Mouse (Mus musculus): ENCODE results near the gene Spag9. TPM values are rescaled to one million over a fixed set of nuclear protein-coding genes. Genes with fewer than 3 reads are reported as not detected.

The Spag9 gene
- polyA plus RNA-seq, 1 experiment from 2014 or later: 30.4 TPM

DNA sequence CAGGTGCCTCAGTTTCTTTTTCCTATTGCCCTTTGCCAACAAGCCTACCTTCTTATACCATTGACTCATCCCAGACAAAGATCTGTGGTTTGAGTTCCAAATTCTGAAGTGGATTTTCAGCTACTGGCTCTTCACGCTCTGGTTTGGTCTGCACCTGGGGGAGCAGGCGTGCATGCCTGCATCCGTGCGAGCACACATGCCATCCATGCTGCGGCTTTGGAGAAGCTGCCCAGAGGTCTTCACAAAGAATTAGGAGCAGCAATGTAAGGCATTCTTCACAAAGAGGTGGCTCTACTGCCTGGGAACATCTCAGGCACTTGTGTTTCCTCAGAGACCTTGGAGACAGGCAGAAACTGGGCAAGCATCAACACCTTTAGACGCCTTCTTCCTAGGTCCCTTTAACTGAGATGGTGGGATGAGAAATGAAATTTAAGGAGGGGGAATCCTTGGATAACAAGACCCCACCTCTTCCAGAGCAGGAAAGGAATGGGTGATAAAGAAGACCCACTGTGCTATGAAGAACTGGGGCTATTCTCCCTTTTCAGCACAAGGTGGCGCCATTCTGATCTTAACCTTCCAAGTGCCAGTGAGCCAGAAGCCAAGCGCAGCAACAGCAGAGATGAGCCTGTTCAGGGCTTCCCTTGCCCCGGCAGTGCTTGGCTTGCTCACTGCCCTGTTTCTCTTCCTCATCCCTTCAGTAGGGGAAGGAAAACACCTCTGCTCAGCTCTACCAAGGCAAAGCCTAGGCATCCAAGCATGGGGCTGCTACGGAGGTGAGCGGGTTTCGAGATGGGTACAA is 133.6 kb downstream of the Spag9 start:
- Histone ChIP-seq H3K27me3 (ENCODE audit: low read depth, poor library complexity, severe bottlenecking) (no peaks in the 10 kb centered on the region), H3K9me3 (replicated peaks) (no peaks in the 10 kb centered on the region), H3K4me1 (peaks cover 39% of the 10 kb centered on the region), H3K36me3 (peaks cover 20% of the 10 kb centered on the region), H3K27ac (no peak overlapping the region; the same call in 1 of the 2 replicates), H3K4me3 (no peak overlapping the region)
- peak; percentile 65 for DNase-seq (ENCODE audit: low spot score)
- WGBS: 64% methylated on average over 12 of the region's 12 CpGs

DNA sequence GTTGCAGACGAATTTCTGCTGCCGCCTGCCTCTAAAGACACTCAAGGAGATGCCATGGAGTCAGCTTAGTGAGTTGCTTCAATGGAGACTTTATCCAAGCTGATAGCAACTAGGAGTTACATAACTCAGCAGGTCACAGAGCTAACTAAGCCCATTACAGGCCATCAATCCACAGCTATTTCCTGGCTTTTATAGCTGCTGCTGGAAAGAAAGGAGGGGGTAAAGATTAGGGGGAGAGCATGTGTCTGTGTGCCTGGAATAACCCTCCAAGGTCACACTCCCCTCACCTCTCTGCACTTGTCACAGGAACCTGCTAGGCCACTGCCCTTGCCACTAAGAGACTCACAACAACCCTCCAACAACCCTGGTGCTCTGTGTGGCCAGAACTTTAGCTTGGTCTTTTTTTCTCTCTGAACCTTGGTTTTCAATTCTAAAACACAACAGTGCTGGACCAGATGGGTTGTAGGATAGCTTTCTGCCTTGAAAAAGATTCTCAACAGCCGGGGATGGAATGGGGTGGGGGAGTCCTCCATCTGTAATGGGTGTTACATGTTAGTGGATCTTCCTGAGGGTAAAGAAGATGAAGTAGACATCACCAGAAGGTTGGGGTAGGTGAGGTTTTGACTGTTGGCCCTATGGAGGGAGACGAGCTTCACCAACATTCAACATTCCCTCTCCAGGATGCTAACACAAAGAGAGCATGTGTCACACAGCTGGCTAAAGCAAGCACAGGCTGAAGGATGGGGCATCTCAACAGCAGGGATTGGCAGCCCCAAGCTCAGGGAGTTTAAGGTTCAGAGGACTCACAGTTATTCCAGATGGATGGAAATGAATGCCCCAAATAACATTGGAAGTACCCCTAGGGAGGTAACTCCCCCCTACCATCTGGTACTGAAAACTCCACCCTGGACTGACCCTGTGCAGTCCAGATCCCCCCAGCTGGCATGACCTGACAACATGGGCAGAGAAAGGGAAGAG is 134.5 kb downstream of the Spag9 start:
- H3K36me3 ChIP-seq: peaks cover 14% of the 10 kb centered on the region
- no peaks in the 10 kb centered on the region for H3K27me3 ChIP-seq (ENCODE audit: low read depth, poor library complexity, severe bottlenecking)
- DNase-seq (ENCODE audit: low spot score): peak; percentile 26
- 70% methylated on average over 4 of the region's 4 CpGs for WGBS
- no peak overlapping the region; the same call in 1 of the 2 replicates for H3K27ac ChIP-seq
- H3K4me1 ChIP-seq: peaks cover 48% of the 10 kb centered on the region
- H3K9me3 ChIP-seq (replicated peaks): no peaks in the 10 kb centered on the region
- H3K4me3 ChIP-seq: no peak overlapping the region

DNA sequence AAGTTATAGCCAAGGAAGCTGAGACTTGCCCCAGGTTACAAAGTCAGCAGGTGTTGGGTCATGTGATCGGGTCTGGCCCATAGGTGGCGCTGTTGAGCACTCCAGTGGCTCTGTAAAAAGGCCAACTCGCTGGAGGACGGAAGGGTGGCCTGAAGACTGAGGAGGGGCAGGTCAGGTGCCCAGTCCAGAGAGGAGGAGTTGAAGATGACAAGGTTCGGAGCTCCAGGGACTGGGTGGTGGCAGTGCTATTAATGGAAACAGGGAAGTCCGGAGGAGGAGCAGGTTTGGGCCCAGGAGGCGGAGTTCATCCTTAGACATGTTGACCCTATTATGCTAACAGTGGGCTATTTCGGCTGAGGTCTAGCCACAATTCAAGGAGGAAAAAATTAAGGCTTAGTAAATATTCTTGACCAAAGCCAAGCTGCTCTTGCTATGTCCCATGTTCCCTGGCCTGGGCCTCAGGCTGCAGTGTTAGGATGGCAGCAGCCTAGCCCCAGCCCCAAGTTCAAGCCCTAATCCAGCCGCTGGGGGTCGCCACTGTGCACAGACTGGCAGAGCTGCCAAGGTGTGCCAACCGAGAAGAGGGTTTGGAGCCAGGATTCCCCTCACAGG is 137.6 kb downstream of the Spag9 start:
- Histone ChIP-seq H3K4me3 (0 out of 2 replicates have a peak overlapping the region, but pooled peaks have one; percentile 20), H3K4me1 (peaks cover 75% of the 10 kb centered on the region), H3K27ac (peak overlapping the region; percentile 63), H3K9me3 (replicated peaks) (no peaks in the 10 kb centered on the region), H3K36me3 (no peaks in the 10 kb centered on the region), H3K27me3 (ENCODE audit: low read depth, poor library complexity, severe bottlenecking) (no peaks in the 10 kb centered on the region; the same call in 1 of the 2 replicates)
- 18% methylated on average over 11 of the region's 11 CpGs for WGBS
- DNase-seq (ENCODE audit: low spot score): peak; percentile 94

DNA sequence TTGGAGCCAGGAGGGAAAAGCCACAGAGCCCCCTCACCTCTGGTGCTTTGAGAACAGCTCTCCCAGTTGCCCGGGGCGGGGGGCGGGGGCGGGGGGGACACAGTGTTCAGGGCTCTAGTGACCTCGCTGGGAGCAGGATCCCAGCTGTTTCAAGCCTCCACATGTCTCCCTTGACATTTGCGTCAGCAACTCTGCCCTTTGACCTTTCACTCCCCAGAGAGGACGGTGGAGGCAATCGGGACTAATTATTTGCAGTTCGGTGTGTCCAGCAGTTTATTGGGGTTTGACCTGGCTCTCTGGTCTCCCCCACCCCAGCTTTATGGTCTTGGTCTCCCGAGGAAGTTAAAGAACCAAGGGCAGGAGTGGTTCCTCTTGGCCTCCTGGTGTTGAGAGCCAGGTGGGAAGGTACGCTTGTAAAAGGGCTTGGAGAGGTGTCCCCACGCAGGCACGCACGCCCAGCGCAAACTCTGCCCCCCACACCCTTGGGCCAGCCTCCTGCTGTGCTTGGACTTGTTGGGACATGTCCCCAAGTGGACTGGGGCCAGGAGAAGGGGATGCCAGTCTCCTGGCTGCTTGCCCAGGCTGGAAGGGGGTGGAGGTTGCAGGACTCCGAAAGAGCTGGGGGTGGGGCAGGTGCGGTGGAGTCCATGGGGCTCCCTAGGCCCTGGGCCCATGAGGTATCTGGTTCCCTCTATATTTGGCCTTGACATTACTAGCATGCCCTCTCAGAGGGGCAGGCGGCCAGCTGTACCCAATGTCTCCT is 138.4 kb downstream of the Spag9 start:
- peak overlapping the region; percentile 63 for H3K27ac ChIP-seq

DNA sequence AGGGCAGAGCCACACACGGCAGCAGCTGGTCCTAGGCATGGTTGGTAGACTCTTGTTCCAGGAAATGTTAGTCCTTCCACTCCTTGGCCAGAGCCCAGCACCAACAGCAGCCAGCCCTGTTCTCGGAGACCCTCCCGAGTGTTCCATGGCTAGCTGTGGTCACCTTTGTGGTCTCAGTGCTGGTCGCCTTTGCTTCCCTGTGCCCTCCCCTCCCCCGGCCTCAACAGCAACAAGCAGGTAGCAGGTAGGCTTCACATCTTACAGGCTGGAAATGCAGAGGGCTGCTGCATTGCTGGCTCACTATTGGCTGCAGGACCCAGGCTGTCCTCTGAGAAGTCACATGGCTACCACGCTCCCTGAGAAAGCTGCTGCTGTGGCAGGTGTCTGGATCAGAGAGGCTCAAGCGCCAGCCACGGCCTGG is 139.7 kb downstream of the Spag9 start:
- no peak overlapping the region for H3K4me3 ChIP-seq
- DNase-seq (ENCODE audit: low spot score): peak; percentile 32
- H3K4me1 ChIP-seq: peaks cover 75% of the 10 kb centered on the region
- H3K27ac ChIP-seq: no peak overlapping the region
- H3K9me3 ChIP-seq (replicated peaks): no peaks in the 10 kb centered on the region
- H3K36me3 ChIP-seq: no peaks in the 10 kb centered on the region
- 65% methylated on average over 8 of the region's 8 CpGs for WGBS
- no peaks in the 10 kb centered on the region; the same call in 1 of the 2 replicates for H3K27me3 ChIP-seq (ENCODE audit: low read depth, poor library complexity, severe bottlenecking)

More for the DNA sequence above, 138.4 kb downstream of the Spag9 start:
- Histone ChIP-seq H3K27me3 (ENCODE audit: low read depth, poor library complexity, severe bottlenecking) (no peaks in the 10 kb centered on the region; the same call in 1 of the 2 replicates), H3K9me3 (replicated peaks) (no peaks in the 10 kb centered on the region), H3K36me3 (no peaks in the 10 kb centered on the region), H3K4me1 (peaks cover 83% of the 10 kb centered on the region), H3K4me3 (0 out of 2 replicates have a peak overlapping the region, but pooled peaks have one; percentile 20)
- WGBS: 34% methylated on average over 18 of the region's 18 CpGs
- peak; percentile 33 for DNase-seq (ENCODE audit: low spot score)

DNA sequence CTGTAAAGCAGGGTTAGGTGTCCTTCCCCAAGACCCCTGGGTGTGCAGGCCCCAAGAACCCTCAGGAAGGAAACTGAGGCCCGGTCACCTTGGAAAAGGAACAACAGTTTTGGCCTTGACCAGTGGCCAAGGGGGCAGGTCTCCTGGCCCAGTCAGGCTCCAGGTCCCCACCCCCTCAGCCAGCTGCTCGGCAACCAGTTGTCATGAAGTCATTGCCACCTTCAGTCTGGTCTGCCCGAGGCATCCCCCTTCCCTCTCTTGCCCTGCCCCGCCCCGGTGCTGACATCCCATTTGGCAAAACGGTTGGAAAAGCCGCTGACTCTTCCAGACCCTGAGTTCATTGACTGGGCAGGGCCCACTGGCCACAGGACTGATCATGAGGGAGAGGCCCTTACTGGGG is 140.8 kb downstream of the Spag9 start:
- Histone ChIP-seq H3K27ac (no peak overlapping the region), H3K4me1 (peaks cover 78% of the 10 kb centered on the region), H3K4me3 (no peak overlapping the region), H3K27me3 (ENCODE audit: low read depth, poor library complexity, severe bottlenecking) (no peaks in the 10 kb centered on the region; the same call in 1 of the 2 replicates), H3K9me3 (replicated peaks) (no peaks in the 10 kb centered on the region), H3K36me3 (no peaks in the 10 kb centered on the region)
- peak; percentile 30 for DNase-seq (ENCODE audit: low spot score)
- WGBS: 45% methylated on average over 7 of the region's 7 CpGs

DNA sequence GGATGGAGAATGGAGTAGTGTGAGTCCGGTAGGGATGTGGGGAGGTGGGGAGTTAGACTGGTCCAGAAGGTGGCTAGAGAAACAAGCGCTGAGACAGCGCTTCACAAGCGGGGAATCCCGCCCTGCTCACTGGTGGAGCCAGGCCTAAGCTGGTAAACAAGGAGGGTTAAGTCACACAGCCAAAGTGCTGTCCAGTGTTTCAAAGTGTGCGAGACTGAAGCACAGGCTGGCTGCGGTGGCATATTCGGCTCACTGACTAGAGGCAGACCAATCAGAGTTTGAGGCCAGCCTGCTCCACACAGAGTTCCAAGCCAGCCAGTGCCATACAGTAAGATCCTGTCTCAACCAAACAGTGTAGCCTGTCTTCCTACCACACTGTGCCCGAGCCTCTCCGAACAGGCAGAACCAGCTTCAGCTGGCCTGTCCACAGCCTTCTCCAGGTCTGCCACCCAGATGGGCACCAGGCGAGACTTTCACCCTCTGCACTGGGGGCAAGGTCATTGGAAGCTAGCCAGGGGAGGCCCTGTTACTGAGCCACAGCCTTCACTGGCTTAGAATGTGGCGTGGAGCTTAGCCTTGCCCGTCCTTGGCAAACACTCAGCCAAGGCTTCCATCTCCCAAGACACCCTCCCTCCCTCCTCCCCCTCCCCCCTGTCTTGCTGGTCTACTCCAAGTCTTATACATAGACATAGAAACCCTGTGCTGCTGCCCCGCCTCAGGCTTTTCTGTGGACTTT is 141.6 kb downstream of the Spag9 start:
- Histone ChIP-seq H3K4me3 (no peak overlapping the region), H3K36me3 (no peaks in the 10 kb centered on the region), H3K4me1 (peaks cover 74% of the 10 kb centered on the region), H3K27me3 (ENCODE audit: low read depth, poor library complexity, severe bottlenecking) (no peaks in the 10 kb centered on the region; the same call in 1 of the 2 replicates), H3K9me3 (replicated peaks) (no peaks in the 10 kb centered on the region), H3K27ac (peak overlapping the region; percentile 76)
- 85% methylated on average over 14 of the region's 14 CpGs for WGBS
- DNase-seq (ENCODE audit: low spot score): peak; percentile 30

DNA sequence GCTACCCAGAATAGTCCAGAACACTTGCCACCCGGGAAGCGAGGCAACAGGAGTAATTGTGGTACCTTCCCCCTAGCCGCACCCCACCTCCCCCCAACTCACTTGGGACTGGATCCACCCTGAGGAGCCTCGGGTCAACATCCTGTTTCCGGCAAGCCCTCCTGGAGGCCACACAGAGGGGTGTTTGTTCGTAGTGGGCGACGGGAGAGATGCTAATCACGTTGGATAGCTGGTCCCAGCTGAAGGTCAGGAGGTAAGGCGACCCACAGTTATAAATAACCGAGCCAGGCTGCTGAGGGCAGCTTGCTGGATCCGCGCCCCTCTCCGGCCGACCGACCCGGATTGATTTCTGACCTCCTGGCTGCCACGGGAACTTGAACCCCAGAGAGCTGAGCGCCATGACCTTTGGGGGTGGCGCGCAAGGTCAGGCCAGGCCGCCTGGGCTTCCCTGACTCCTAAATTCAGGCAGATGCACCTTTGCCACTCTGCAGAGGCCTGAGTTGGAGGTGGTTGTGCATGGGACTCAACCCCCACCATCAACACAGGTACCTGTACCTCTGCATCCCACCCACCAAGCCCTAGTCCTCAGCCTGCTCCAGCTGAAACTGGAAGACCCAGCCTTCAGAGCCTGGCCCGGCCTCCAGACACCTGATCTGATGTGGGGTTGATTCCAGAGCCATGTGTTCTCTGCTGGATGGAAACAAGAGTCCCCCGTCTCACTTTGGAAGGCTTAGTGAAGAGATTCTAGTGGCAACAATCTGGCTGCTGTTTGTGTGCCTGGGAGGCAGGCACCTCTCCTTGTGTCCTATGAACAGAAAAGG is 142.7 kb downstream of the Spag9 start:
- DNase-seq (ENCODE audit: low spot score): peak; percentile 56
- no peaks in the 10 kb centered on the region; the same call in 1 of the 2 replicates for H3K27me3 ChIP-seq (ENCODE audit: low read depth, poor library complexity, severe bottlenecking)
- no peaks in the 10 kb centered on the region for H3K36me3 ChIP-seq
- no peaks in the 10 kb centered on the region for H3K9me3 ChIP-seq (replicated peaks)
- peaks cover 67% of the 10 kb centered on the region for H3K4me1 ChIP-seq
- 22% methylated on average over 24 of the region's 24 CpGs for WGBS
- H3K27ac ChIP-seq: peak overlapping the region; percentile 76
- H3K4me3 ChIP-seq: peak overlapping the region; percentile 14; the same call in 1 of the 2 replicates

DNA sequence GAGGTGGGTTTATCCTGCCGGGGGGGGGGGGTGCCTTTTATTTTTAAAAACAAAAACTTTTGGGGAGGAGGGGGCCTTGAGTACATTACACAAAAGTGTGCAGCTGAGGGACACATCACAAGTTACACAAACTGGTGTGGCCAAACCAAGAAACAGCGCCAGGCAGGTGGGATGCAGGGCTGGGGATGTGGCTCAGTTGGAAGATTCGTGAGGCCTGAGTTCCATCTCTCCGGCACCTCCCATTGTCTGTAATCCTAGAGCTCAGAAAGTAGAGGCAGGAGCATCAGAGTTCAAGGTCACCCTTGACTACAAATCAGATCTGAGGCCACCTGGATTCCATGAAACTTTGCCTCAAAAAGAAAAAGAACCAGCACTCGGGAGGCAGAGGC is 143.3 kb downstream of the Spag9 start:
- WGBS: 82% methylated on average over 5 of the region's 5 CpGs
- DNase-seq (ENCODE audit: low spot score): no peak
- no peak overlapping the region; the same call in 1 of the 2 replicates for H3K4me3 ChIP-seq
- peaks cover 61% of the 10 kb centered on the region for H3K4me1 ChIP-seq
- no peaks in the 10 kb centered on the region for H3K36me3 ChIP-seq
- H3K27ac ChIP-seq: peak overlapping the region; percentile 76; the same call in 1 of the 2 replicates
- H3K27me3 ChIP-seq (ENCODE audit: low read depth, poor library complexity, severe bottlenecking): no peaks in the 10 kb centered on the region; the same call in 1 of the 2 replicates
- H3K9me3 ChIP-seq (replicated peaks): no peaks in the 10 kb centered on the region

DNA sequence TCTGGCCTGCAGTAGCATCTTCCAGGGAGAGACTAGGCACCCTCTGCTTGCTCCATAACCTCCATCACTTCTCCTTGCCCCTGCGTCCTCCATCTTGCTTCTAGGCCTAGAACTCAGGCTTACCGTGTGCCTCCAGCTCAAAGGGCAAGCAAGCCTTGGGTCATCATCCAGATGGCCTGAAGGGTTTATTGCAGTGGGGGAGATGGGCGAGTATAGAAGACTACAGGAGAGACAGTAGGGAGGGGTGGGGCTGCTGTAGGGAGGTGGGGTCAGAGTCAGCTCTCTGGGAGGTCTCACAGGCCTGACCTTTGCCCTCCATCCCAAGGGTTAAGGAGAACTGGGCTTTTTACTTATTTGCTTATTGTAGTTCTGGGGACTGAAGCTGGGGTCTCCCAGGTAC is 144.6 kb downstream of the Spag9 start:
- DNase-seq (ENCODE audit: low spot score): no peak
- peaks cover 48% of the 10 kb centered on the region for H3K4me1 ChIP-seq
- no peak overlapping the region for H3K4me3 ChIP-seq
- WGBS: 59% methylated on average over 3 of the region's 3 CpGs
- peaks cover 2% of the 10 kb centered on the region; the same call in 1 of the 2 replicates for H3K27me3 ChIP-seq (ENCODE audit: low read depth, poor library complexity, severe bottlenecking)
- no peaks in the 10 kb centered on the region for H3K9me3 ChIP-seq (replicated peaks)
- H3K27ac ChIP-seq: no peak overlapping the region
- no peaks in the 10 kb centered on the region for H3K36me3 ChIP-seq

DNA sequence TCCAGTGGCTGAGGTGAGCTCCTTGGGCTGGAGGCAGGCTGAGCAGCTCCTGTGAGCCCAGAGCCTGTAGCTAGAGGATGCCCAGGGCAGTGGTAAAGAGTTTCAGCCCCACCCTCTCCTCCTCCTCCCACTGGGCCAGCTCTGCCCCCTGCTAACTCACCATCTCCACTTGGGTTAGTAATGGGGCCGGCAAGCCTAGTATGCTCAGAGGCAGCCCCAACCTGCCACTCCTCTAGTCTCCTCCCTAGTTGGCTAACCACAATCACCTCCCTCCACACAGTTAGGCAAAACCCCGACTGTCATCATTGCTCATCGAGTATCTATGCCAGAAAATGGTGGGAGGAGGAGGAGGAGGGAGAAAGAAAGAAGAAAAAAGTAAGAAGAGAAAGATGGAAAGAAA is 145.7 kb downstream of the Spag9 start:
- Histone ChIP-seq H3K27ac (no peak overlapping the region), H3K4me1 (peaks cover 41% of the 10 kb centered on the region)
- 60% methylated on average over 3 of the region's 3 CpGs for WGBS

More for the DNA sequence above, 145.7 kb downstream of the Spag9 start:
- no peak overlapping the region for H3K4me3 ChIP-seq
- H3K36me3 ChIP-seq: no peaks in the 10 kb centered on the region
- no peak for DNase-seq (ENCODE audit: low spot score)
- H3K9me3 ChIP-seq (replicated peaks): no peaks in the 10 kb centered on the region
- H3K27me3 ChIP-seq (ENCODE audit: low read depth, poor library complexity, severe bottlenecking): peaks cover 11% of the 10 kb centered on the region; the same call in 1 of the 2 replicates
